In genomic region chr4:127325276-127325675, GRCm38 (mm10) we compare ENCODE assay signal across 12 mouse cellular contexts. TPM values are rescaled to one million over a fixed set of nuclear protein-coding genes. Genes with fewer than 3 reads are reported as not detected.
"Had no signal": no experiment of that assay in that cellular context is flagged by ENCODE, and none has a peak within 500 bp of the region (broad histone marks: within the 10 kb centered on the region; RNA-seq: fewer than 3 reads in every experiment).

No protein-coding gene starts in this region.

- H3K9me3 ChIP-seq: limb, embryonic 10.5 days; limb, embryonic 13.5 days; liver, embryonic 12.5 days; liver, embryonic 15.5 days; midbrain, embryonic 12.5 days; midbrain, embryonic 15.5 days; neural tube, embryonic 12.5 days; neural tube, embryonic 15.5 days had no signal

- H3K9ac ChIP-seq: limb, embryonic 13.5 days; liver, embryonic 12.5 days; liver, embryonic 15.5 days; midbrain, embryonic 12.5 days; midbrain, embryonic 15.5 days; neural tube, embryonic 12.5 days; neural tube, embryonic 15.5 days had no signal

- H3K4me3 ChIP-seq: layer of hippocampus, adult 2 months; limb, embryonic 10.5 days; limb, embryonic 13.5 days; liver, embryonic 12.5 days; liver, embryonic 15.5 days; midbrain, embryonic 12.5 days; midbrain, embryonic 15.5 days; neural tube, embryonic 12.5 days; neural tube, embryonic 15.5 days had no signal

- H3K27ac ChIP-seq: layer of hippocampus, adult 2 months; limb, embryonic 10.5 days; limb, embryonic 13.5 days; liver, embryonic 12.5 days; liver, embryonic 15.5 days; macrophage; midbrain, embryonic 12.5 days; midbrain, embryonic 15.5 days; neural tube, embryonic 12.5 days; neural tube, embryonic 15.5 days; stomach, postnatal 0 days had no signal

- H3K36me3 ChIP-seq: limb, embryonic 10.5 days; limb, embryonic 13.5 days; liver, embryonic 12.5 days; liver, embryonic 15.5 days; midbrain, embryonic 12.5 days; midbrain, embryonic 15.5 days; neural tube, embryonic 12.5 days; neural tube, embryonic 15.5 days had no signal

- H3K4me2 ChIP-seq: limb, embryonic 13.5 days; liver, embryonic 12.5 days; liver, embryonic 15.5 days; midbrain, embryonic 12.5 days; midbrain, embryonic 15.5 days; neural tube, embryonic 12.5 days; neural tube, embryonic 15.5 days had no signal

RNA-seq across cellular contexts. Expression of gene Gjb3, which starts 5.4 kb away (rescaled TPM):
- polyA plus RNA-seq: liver, embryonic 12.5 days; macrophage; midbrain, embryonic 15.5 days; neural tube, embryonic 15.5 days had no signal

RNA-seq across cellular contexts. Expression of gene Gja4, which starts 11.4 kb away (rescaled TPM):
- polyA plus RNA-seq: macrophage had no signal

RNA-seq across cellular contexts. Expression of gene Gjb4, which starts 28.6 kb away (rescaled TPM):
- polyA plus RNA-seq: limb, embryonic 10.5 days; limb, embryonic 13.5 days; liver, embryonic 12.5 days; liver, embryonic 15.5 days; macrophage; midbrain, embryonic 12.5 days; neural tube, embryonic 12.5 days; neural tube, embryonic 15.5 days; stomach, embryonic 14.5 days had no signal

RNA-seq across cellular contexts. Expression of gene Gjb5, which starts 32.7 kb away (rescaled TPM):
- polyA plus RNA-seq: macrophage had no signal
